Comparison of ENCODE assay signal across 14 mouse cellular contexts in genomic region chr15:79827778-79828210, GRCm38 (mm10). TPM values are rescaled to one million over a fixed set of nuclear protein-coding genes. Genes with fewer than 3 reads are reported as not detected.
DNase-seq lines count a peak whose midpoint lies in the region; ATAC-seq and TF ChIP-seq lines count a peak whose summit lies in the region.
"Had no signal": no experiment of that assay in that cellular context is flagged by ENCODE, and none has a peak within 500 bp of the region (broad histone marks: within the 10 kb centered on the region; RNA-seq: fewer than 3 reads in every experiment).

No protein-coding gene starts in this region.

- peak overlapping the region; percentile 10; the same call in 1 of the 2 replicates for H3K27ac ChIP-seq in forebrain, embryonic 13.5 days
- H3K27ac ChIP-seq in forebrain, embryonic 14.5 days (ENCODE audit: low read depth, low read length) = no peak overlapping the region
- H3K27ac ChIP-seq in limb, embryonic 13.5 days = no peak overlapping the region
- no peak overlapping the region for H3K27ac ChIP-seq in limb, embryonic 10.5 days
- H3K27ac ChIP-seq in hindbrain, embryonic 16.5 days (ENCODE audit: low read depth, low read length) = no peak overlapping the region; the same call in 1 of the 2 replicates
- 0 out of 2 replicates have a peak overlapping the region, but pooled peaks have one; percentile 6 for H3K27ac ChIP-seq in midbrain, postnatal 0 days (ENCODE audit: low read depth, low read length)
- H3K27ac ChIP-seq: gastrocnemius, adult 2 months; heart, embryonic 10.5 days; lung, embryonic 15.5 days had no signal

- peaks cover 75% of the 10 kb centered on the region for H3K4me1 ChIP-seq in forebrain, embryonic 13.5 days
- peaks cover 7% of the 10 kb centered on the region for H3K4me1 ChIP-seq in forebrain, embryonic 14.5 days (ENCODE audit: control insufficient read depth, insufficient read depth, low read length)
- peaks cover 76% of the 10 kb centered on the region for H3K4me1 ChIP-seq in limb, embryonic 13.5 days
- peaks cover 47% of the 10 kb centered on the region for H3K4me1 ChIP-seq in limb, embryonic 10.5 days
- H3K4me1 ChIP-seq in hindbrain, embryonic 16.5 days (ENCODE audit: control insufficient read depth, insufficient read depth, low read depth, low read length) = peaks cover 66% of the 10 kb centered on the region
- H3K4me1 ChIP-seq in midbrain, postnatal 0 days (ENCODE audit: insufficient read depth, low read length) = peaks cover 9% of the 10 kb centered on the region; the same call in 1 of the 2 replicates

- 0 out of 2 replicates have a peak overlapping the region, but pooled peaks have one; percentile 4 for H3K4me2 ChIP-seq in forebrain, embryonic 13.5 days
- no peak overlapping the region for H3K4me2 ChIP-seq in forebrain, embryonic 14.5 days (ENCODE audit: low read length)
- no peak overlapping the region for H3K4me2 ChIP-seq in limb, embryonic 13.5 days (replicated peaks)
- H3K4me2 ChIP-seq in hindbrain, embryonic 16.5 days (ENCODE audit: low read length) = peak overlapping the region; percentile 7; the same call in 1 of the 2 replicates
- H3K4me2 ChIP-seq in midbrain, postnatal 0 days (ENCODE audit: low read depth, low read length, poor library complexity, severe bottlenecking) = no peak overlapping the region

- no peak for DNase-seq in forebrain, embryonic 14.5 days (ENCODE audit: low spot score)
- no peak for DNase-seq in limb, embryonic 10.5 days (ENCODE audit: low spot score)
- DNase-seq in midbrain, postnatal 0 days (ENCODE audit: low spot score) = no peak
- DNase-seq in adrenal gland, adult 18-20 months (ENCODE audit: low spot score in 2 of 2) = no peak
- DNase-seq in ovary, adult 18-20 months (ENCODE audit: low spot score) = no peak
- DNase-seq: gastrocnemius, adult 2 months had no signal

- H3K9ac ChIP-seq in forebrain, embryonic 13.5 days = peak overlapping the region; percentile 44; the same call in 1 of the 2 replicates
- no peak overlapping the region for H3K9ac ChIP-seq in forebrain, embryonic 14.5 days (ENCODE audit: low read length)
- H3K9ac ChIP-seq in limb, embryonic 13.5 days = 0 out of 2 replicates have a peak overlapping the region, but pooled peaks have one; percentile 53
- H3K9ac ChIP-seq in hindbrain, embryonic 16.5 days (ENCODE audit: low read depth, low read length) = peak overlapping the region; percentile 48
- H3K9ac ChIP-seq in midbrain, postnatal 0 days (replicated peaks; ENCODE audit: low read length, poor library complexity, severe bottlenecking) = peak overlapping the region; percentile 39; the same call in 1 of the 2 replicates
- H3K9ac ChIP-seq: lung, embryonic 15.5 days had no signal

- H3K9me3 ChIP-seq in forebrain, embryonic 13.5 days (replicated peaks) = no peaks in the 10 kb centered on the region
- H3K9me3 ChIP-seq in forebrain, embryonic 14.5 days (replicated peaks; ENCODE audit: control insufficient read depth, low read length) = no peaks in the 10 kb centered on the region
- no peaks in the 10 kb centered on the region for H3K9me3 ChIP-seq in limb, embryonic 13.5 days
- no peaks in the 10 kb centered on the region for H3K9me3 ChIP-seq in limb, embryonic 10.5 days (replicated peaks)
- no peaks in the 10 kb centered on the region for H3K9me3 ChIP-seq in hindbrain, embryonic 16.5 days (ENCODE audit: control insufficient read depth, low read length)
- H3K9me3 ChIP-seq in midbrain, postnatal 0 days (ENCODE audit: low read length) = no peaks in the 10 kb centered on the region
- H3K9me3 ChIP-seq: heart, embryonic 10.5 days; lung, embryonic 15.5 days had no signal

- H3K27me3 ChIP-seq in forebrain, embryonic 13.5 days = no peaks in the 10 kb centered on the region
- H3K27me3 ChIP-seq in forebrain, embryonic 14.5 days (replicated peaks; ENCODE audit: control insufficient read depth, insufficient read depth, low read length) = no peaks in the 10 kb centered on the region
- H3K27me3 ChIP-seq in limb, embryonic 13.5 days = no peaks in the 10 kb centered on the region
- H3K27me3 ChIP-seq in limb, embryonic 10.5 days (ENCODE audit: low read depth, poor library complexity, severe bottlenecking) = no peaks in the 10 kb centered on the region; the same call in 1 of the 2 replicates
- no peaks in the 10 kb centered on the region for H3K27me3 ChIP-seq in hindbrain, embryonic 16.5 days (replicated peaks; ENCODE audit: control insufficient read depth, insufficient read depth, low read length)
- H3K27me3 ChIP-seq in midbrain, postnatal 0 days (ENCODE audit: insufficient read depth, low read length) = no peaks in the 10 kb centered on the region
- H3K27me3 ChIP-seq: lung, embryonic 15.5 days had no signal

- peaks cover 54% of the 10 kb centered on the region for H3K36me3 ChIP-seq in forebrain, embryonic 13.5 days (ENCODE audit: poor library complexity, severe bottlenecking)
- peaks cover 47% of the 10 kb centered on the region for H3K36me3 ChIP-seq in forebrain, embryonic 14.5 days (ENCODE audit: control insufficient read depth, insufficient read depth, low read length)
- peaks cover 66% of the 10 kb centered on the region for H3K36me3 ChIP-seq in limb, embryonic 13.5 days
- H3K36me3 ChIP-seq in limb, embryonic 10.5 days = peaks cover 59% of the 10 kb centered on the region
- H3K36me3 ChIP-seq in hindbrain, embryonic 16.5 days (ENCODE audit: control insufficient read depth, insufficient read depth, low read length) = peaks cover 9% of the 10 kb centered on the region
- H3K36me3 ChIP-seq in midbrain, postnatal 0 days (ENCODE audit: insufficient read depth, low read length) = peaks cover 27% of the 10 kb centered on the region

- WGBS in forebrain, embryonic 13.5 days = 86% methylated on average over 11 of the region's 11 CpGs
- WGBS in forebrain, embryonic 14.5 days = 91% methylated on average over 11 of the region's 11 CpGs
- 91% methylated on average over 11 of the region's 11 CpGs for WGBS in limb, embryonic 13.5 days
- 91% methylated on average over 11 of the region's 11 CpGs for WGBS in limb, embryonic 10.5 days
- WGBS in hindbrain, embryonic 16.5 days = 73% methylated on average over 11 of the region's 11 CpGs
- 67% methylated on average over 11 of the region's 11 CpGs for WGBS in midbrain, postnatal 0 days

- H3K4me3 ChIP-seq in forebrain, embryonic 13.5 days = no peak overlapping the region
- H3K4me3 ChIP-seq in forebrain, embryonic 14.5 days (ENCODE audit: low read depth, low read length) = no peak overlapping the region
- no peak overlapping the region for H3K4me3 ChIP-seq in limb, embryonic 13.5 days
- H3K4me3 ChIP-seq in limb, embryonic 10.5 days = no peak overlapping the region
- no peak overlapping the region for H3K4me3 ChIP-seq in hindbrain, embryonic 16.5 days (ENCODE audit: low read length)
- H3K4me3 ChIP-seq in midbrain, postnatal 0 days (ENCODE audit: low read depth, low read length) = no peak overlapping the region
- H3K4me3 ChIP-seq: erythroblast, embryonic 14.5 days; lung, embryonic 15.5 days had no signal

- ATAC-seq in forebrain, embryonic 13.5 days = no peak
- no peak for ATAC-seq in forebrain, embryonic 14.5 days
- ATAC-seq in limb, embryonic 13.5 days (ENCODE audit: low FRiP score, low read depth) = 0 out of 2 replicates have a peak, but pooled peaks have one; percentile 5
- no peak for ATAC-seq in hindbrain, embryonic 16.5 days
- no peak for ATAC-seq in midbrain, postnatal 0 days (ENCODE audit: low FRiP score)

- no peak for TF ChIP-seq CTCF in midbrain, postnatal 0 days (IDR thresholded peaks at IDR 0.05)

RNA-seq across cellular contexts. Expression of gene Npcd, which starts 6.2 kb away (rescaled TPM):
- polyA plus RNA-seq in forebrain, embryonic 13.5 days (2015; fragmentation: Nextera tagmentation; extraction: Ambion mirVana) = not detected in 2 replicates
- not detected in 2 replicates for polyA plus RNA-seq in forebrain, embryonic 14.5 days (2014; fragmentation: Nextera tagmentation; extraction: Ambion mirVana)
- 0.46 and 0.60 TPM in 2 replicates for polyA plus RNA-seq in limb, embryonic 13.5 days (2015; fragmentation: Nextera tagmentation; extraction: Ambion mirVana)
- not detected in 2 replicates for polyA plus RNA-seq in limb, embryonic 10.5 days (2016; fragmentation: Nextera tagmentation; extraction: Ambion mirVana)
- polyA plus RNA-seq in hindbrain, embryonic 16.5 days (2015; fragmentation: Nextera tagmentation; extraction: Ambion mirVana) = 0.41 and 0.67 TPM in 2 replicates
- 8.2 and 12.1 TPM in 2 replicates for total RNA-seq in midbrain, postnatal 0 days (2014; rRNA removed)
- polyA plus RNA-seq in midbrain, postnatal 0 days (2015; fragmentation: Nextera tagmentation; extraction: Ambion mirVana) = 3.2 and 4.6 TPM in 2 replicates
- total RNA-seq in adrenal gland, adult 18-20 months (2021) = under 1 TPM; 0.32 to 0.89 TPM
- total RNA-seq: liver, adult 2 months had no signal
- polyA plus RNA-seq: erythroblast, embryonic 14.5 days; heart, embryonic 10.5 days; liver, adult 2 months; testis, adult 2 months had no signal

RNA-seq across cellular contexts. Expression of gene Cbx6, which starts 6.7 kb away (rescaled TPM):
- 39.0 and 43.8 TPM in 2 replicates for polyA plus RNA-seq in forebrain, embryonic 13.5 days (2015; fragmentation: Nextera tagmentation; extraction: Ambion mirVana)
- polyA plus RNA-seq in forebrain, embryonic 14.5 days (2014; fragmentation: Nextera tagmentation; extraction: Ambion mirVana) = 18.1 and 29.1 TPM in 2 replicates
- polyA plus RNA-seq in limb, embryonic 13.5 days (2015; fragmentation: Nextera tagmentation; extraction: Ambion mirVana) = 45.4 and 54.5 TPM in 2 replicates
- 15.5 and 18.2 TPM in 2 replicates for polyA plus RNA-seq in limb, embryonic 10.5 days (2016; fragmentation: Nextera tagmentation; extraction: Ambion mirVana)
- 65.2 and 67.2 TPM in 2 replicates for polyA plus RNA-seq in hindbrain, embryonic 16.5 days (2015; fragmentation: Nextera tagmentation; extraction: Ambion mirVana)
- 109 and 118 TPM in 2 replicates for total RNA-seq in midbrain, postnatal 0 days (2014; rRNA removed)
- 65.0 and 70.6 TPM in 2 replicates for polyA plus RNA-seq in midbrain, postnatal 0 days (2015; fragmentation: Nextera tagmentation; extraction: Ambion mirVana)
- total RNA-seq in adrenal gland, adult 18-20 months (2021) = 10 to 100 TPM; 41.0 to 43.1 TPM

RNA-seq across cellular contexts. Expression of gene Nptxr, which starts 23.2 kb away (rescaled TPM):
- 7.9 and 8.3 TPM in 2 replicates for polyA plus RNA-seq in forebrain, embryonic 13.5 days (2015; fragmentation: Nextera tagmentation; extraction: Ambion mirVana)
- polyA plus RNA-seq in forebrain, embryonic 14.5 days (2014; fragmentation: Nextera tagmentation; extraction: Ambion mirVana) = 7.6 and 8.5 TPM in 2 replicates
- 2.7 and 2.9 TPM in 2 replicates for polyA plus RNA-seq in limb, embryonic 13.5 days (2015; fragmentation: Nextera tagmentation; extraction: Ambion mirVana)
- 0.55 and 0.65 TPM in 2 replicates for polyA plus RNA-seq in limb, embryonic 10.5 days (2016; fragmentation: Nextera tagmentation; extraction: Ambion mirVana)
- 44.1 and 58.7 TPM in 2 replicates for polyA plus RNA-seq in hindbrain, embryonic 16.5 days (2015; fragmentation: Nextera tagmentation; extraction: Ambion mirVana)
- total RNA-seq in midbrain, postnatal 0 days (2014; rRNA removed) = 254 and 288 TPM in 2 replicates
- 84.2 and 97.8 TPM in 2 replicates for polyA plus RNA-seq in midbrain, postnatal 0 days (2015; fragmentation: Nextera tagmentation; extraction: Ambion mirVana)
- total RNA-seq in adrenal gland, adult 18-20 months (2021) = 1 to 10 TPM; 5.1 to 5.5 TPM
- polyA plus RNA-seq: erythroblast, embryonic 14.5 days had no signal

RNA-seq across cellular contexts. Expression of gene Dnal4, which starts 50.1 kb away (rescaled TPM):
- polyA plus RNA-seq in forebrain, embryonic 13.5 days (2015; fragmentation: Nextera tagmentation; extraction: Ambion mirVana) = 90.6 and 94.0 TPM in 2 replicates
- 96.1 and 101 TPM in 2 replicates for polyA plus RNA-seq in forebrain, embryonic 14.5 days (2014; fragmentation: Nextera tagmentation; extraction: Ambion mirVana)
- 69.5 and 74.1 TPM in 2 replicates for polyA plus RNA-seq in limb, embryonic 13.5 days (2015; fragmentation: Nextera tagmentation; extraction: Ambion mirVana)
- polyA plus RNA-seq in limb, embryonic 10.5 days (2016; fragmentation: Nextera tagmentation; extraction: Ambion mirVana) = 62.2 and 70.4 TPM in 2 replicates
- polyA plus RNA-seq in hindbrain, embryonic 16.5 days (2015; fragmentation: Nextera tagmentation; extraction: Ambion mirVana) = 61.8 and 64.9 TPM in 2 replicates
- total RNA-seq in midbrain, postnatal 0 days (2014; rRNA removed) = 40.8 and 44.0 TPM in 2 replicates
- 55.9 and 59.7 TPM in 2 replicates for polyA plus RNA-seq in midbrain, postnatal 0 days (2015; fragmentation: Nextera tagmentation; extraction: Ambion mirVana)
- total RNA-seq in adrenal gland, adult 18-20 months (2021) = 10 to 100 TPM; 15.0 to 16.6 TPM

Comparison
In these comparisons a context has a peak if more than half of its experiments do, and no peak if none do; other contexts are left out.
1. H3K27ac ChIP-seq: peak in forebrain, embryonic 13.5 days (single experiment) and midbrain, postnatal 0 days (single experiment); none in forebrain, embryonic 14.5 days (single experiment), limb, embryonic 13.5 days (single experiment), limb, embryonic 10.5 days (single experiment) and hindbrain, embryonic 16.5 days (single experiment).
2. H3K4me2 ChIP-seq: peak in forebrain, embryonic 13.5 days (single experiment) and hindbrain, embryonic 16.5 days (single experiment); none in forebrain, embryonic 14.5 days (single experiment), limb, embryonic 13.5 days (single experiment) and midbrain, postnatal 0 days (single experiment).